Mouse (Mus musculus): ENCODE measurements around the gene Ccl24. TPM values are rescaled to one million over a fixed set of nuclear protein-coding genes. Genes with fewer than 3 reads are reported as not detected.

Gene Ccl24
- polyA plus RNA-seq, 1 experiment from 2014 or later = 0.90 TPM

- WGBS = 73% methylated on average over 4 of the region's 4 CpGs
- no peaks in the 10 kb centered on the region for H3K4me1 ChIP-seq
- no peaks in the 10 kb centered on the region for H3K27me3 ChIP-seq (ENCODE audit: poor library complexity, severe bottlenecking)
- no peaks in the 10 kb centered on the region; the same call in 1 of the 2 replicates for H3K9me3 ChIP-seq
- DNase-seq (ENCODE audit: extremely low spot score, low spot score) = no peak
- no peak overlapping the region for H3K4me3 ChIP-seq
- H3K36me3 ChIP-seq (replicated peaks) = no peaks in the 10 kb centered on the region
- H3K27ac ChIP-seq = no peak overlapping the region
These were observed 3.2 kb upstream of the Ccl24 start for GRCm38 (mm10) chr5:135576055-135576454.

GRCm38 (mm10) chr5:135568698-135569097 is 4.2 kb downstream of the Ccl24 start:
- DNase-seq (ENCODE audit: extremely low spot score, low spot score) = no peak
- no peak overlapping the region for H3K27ac ChIP-seq
- no peaks in the 10 kb centered on the region; the same call in 1 of the 2 replicates for H3K9me3 ChIP-seq
- no peaks in the 10 kb centered on the region for H3K27me3 ChIP-seq (ENCODE audit: poor library complexity, severe bottlenecking)
- no peaks in the 10 kb centered on the region for H3K36me3 ChIP-seq (replicated peaks)
- no peaks in the 10 kb centered on the region for H3K4me1 ChIP-seq
- H3K4me3 ChIP-seq = no peak overlapping the region
- 83% methylated on average over 6 of the region's 6 CpGs for WGBS

GRCm38 (mm10) chr5:135567556-135568265 is 5.1 kb downstream of the Ccl24 start:
- H3K4me1 ChIP-seq = no peaks in the 10 kb centered on the region
- no peaks in the 10 kb centered on the region; the same call in 1 of the 2 replicates for H3K9me3 ChIP-seq
- no peaks in the 10 kb centered on the region for H3K27me3 ChIP-seq (ENCODE audit: poor library complexity, severe bottlenecking)
- 91% methylated on average over 6 of the region's 6 CpGs for WGBS
- no peaks in the 10 kb centered on the region for H3K36me3 ChIP-seq (replicated peaks)
- no peak overlapping the region for H3K4me3 ChIP-seq
- DNase-seq (ENCODE audit: extremely low spot score, low spot score) = no peak
- no peak overlapping the region for H3K27ac ChIP-seq

GRCm38 (mm10) chr5:135563469-135563868 is 9.4 kb downstream of the Ccl24 start, which contains the start of gene Ccl26:
Gene Ccl26 (minus strand): TSS chr5:135563569.
- Histone ChIP-seq H3K27me3 (ENCODE audit: poor library complexity, severe bottlenecking) (no peaks in the 10 kb centered on the region), H3K36me3 (replicated peaks) (no peaks in the 10 kb centered on the region), H3K9me3 (no peaks in the 10 kb centered on the region), H3K27ac (no peak within 1 kb of the TSS), H3K4me1 (no peaks in the 10 kb centered on the region), H3K4me3 (no peak within 1 kb of the TSS)
- 96% methylated on average over 3 of the region's 3 CpGs for WGBS
- DNase-seq (ENCODE audit: extremely low spot score, low spot score) = no peak

GRCm38 (mm10) chr5:135557671-135558070 is 15.2 kb downstream of the Ccl24 start:
- Histone ChIP-seq H3K9me3 (no peaks in the 10 kb centered on the region), H3K27me3 (ENCODE audit: poor library complexity, severe bottlenecking) (no peaks in the 10 kb centered on the region), H3K4me1 (no peaks in the 10 kb centered on the region), H3K36me3 (replicated peaks) (no peaks in the 10 kb centered on the region), H3K27ac (no peak overlapping the region), H3K4me3 (no peak overlapping the region)
- DNase-seq (ENCODE audit: extremely low spot score, low spot score) = no peak
- WGBS = 82% methylated on average over 3 of the region's 3 CpGs

GRCm38 (mm10) chr5:135557051-135557450 is 15.8 kb downstream of the Ccl24 start:
- H3K4me1 ChIP-seq = no peaks in the 10 kb centered on the region
- H3K27ac ChIP-seq = no peak overlapping the region
- H3K4me3 ChIP-seq = no peak overlapping the region
- H3K36me3 ChIP-seq (replicated peaks) = no peaks in the 10 kb centered on the region
- no peaks in the 10 kb centered on the region for H3K9me3 ChIP-seq
- DNase-seq (ENCODE audit: extremely low spot score, low spot score) = no peak
- H3K27me3 ChIP-seq (ENCODE audit: poor library complexity, severe bottlenecking) = no peaks in the 10 kb centered on the region
- 46% methylated on average over 4 of the region's 4 CpGs for WGBS

GRCm38 (mm10) chr5:135556259-135556658 is 16.6 kb downstream of the Ccl24 start:
- H3K36me3 ChIP-seq (replicated peaks) = no peaks in the 10 kb centered on the region
- no peak overlapping the region for H3K4me3 ChIP-seq
- 93% methylated on average over 3 of the region's 4 CpGs for WGBS
- no peak overlapping the region for H3K27ac ChIP-seq
- H3K4me1 ChIP-seq = no peaks in the 10 kb centered on the region
- no peaks in the 10 kb centered on the region for H3K27me3 ChIP-seq (ENCODE audit: poor library complexity, severe bottlenecking)
- H3K9me3 ChIP-seq = no peaks in the 10 kb centered on the region
- DNase-seq (ENCODE audit: extremely low spot score, low spot score) = no peak

- H3K27ac ChIP-seq = no peak overlapping the region
- DNase-seq (ENCODE audit: extremely low spot score, low spot score) = no peak
- H3K9me3 ChIP-seq = no peaks in the 10 kb centered on the region
- H3K27me3 ChIP-seq (ENCODE audit: poor library complexity, severe bottlenecking) = peaks cover 6% of the 10 kb centered on the region
- 78% methylated on average over 3 of the region's 3 CpGs for WGBS
- H3K36me3 ChIP-seq (replicated peaks) = no peaks in the 10 kb centered on the region
- H3K4me1 ChIP-seq = no peaks in the 10 kb centered on the region
- H3K4me3 ChIP-seq = no peak overlapping the region
These were observed 21.3 kb downstream of the Ccl24 start for GRCm38 (mm10) chr5:135551591-135551990.

- WGBS = 28% methylated on average over 3 of the region's 3 CpGs
- no peak for DNase-seq (ENCODE audit: extremely low spot score, low spot score)
- Histone ChIP-seq H3K36me3 (replicated peaks) (no peaks in the 10 kb centered on the region), H3K9me3 (no peaks in the 10 kb centered on the region), H3K4me3 (no peak overlapping the region), H3K27ac (no peak overlapping the region), H3K27me3 (ENCODE audit: poor library complexity, severe bottlenecking) (peaks cover 13% of the 10 kb centered on the region), H3K4me1 (peaks cover 2% of the 10 kb centered on the region)
These were observed 21.9 kb downstream of the Ccl24 start for GRCm38 (mm10) chr5:135550910-135551309.

GRCm38 (mm10) chr5:135547990-135548389 is 24.9 kb downstream of the Ccl24 start:
- DNase-seq (ENCODE audit: extremely low spot score, low spot score) = no peak
- no peak overlapping the region for H3K27ac ChIP-seq
- H3K4me3 ChIP-seq = no peak overlapping the region
- no peaks in the 10 kb centered on the region for H3K36me3 ChIP-seq (replicated peaks)
- H3K4me1 ChIP-seq = peaks cover 24% of the 10 kb centered on the region
- H3K9me3 ChIP-seq = no peaks in the 10 kb centered on the region
- peaks cover 28% of the 10 kb centered on the region for H3K27me3 ChIP-seq (ENCODE audit: poor library complexity, severe bottlenecking)
- WGBS = 91% methylated on average over 2 of the region's 2 CpGs

GRCm38 (mm10) chr5:135544865-135545797 is 27.7 kb downstream of the Ccl24 start, which contains the start of gene Hip1:
Gene Hip1 (minus strand): TSS chr5:135545120.
- Histone ChIP-seq H3K4me3 (peak within 1 kb of the TSS; percentile 84), H3K36me3 (replicated peaks) (no peaks in the 10 kb centered on the region), H3K27me3 (ENCODE audit: poor library complexity, severe bottlenecking) (peaks cover 28% of the 10 kb centered on the region), H3K4me1 (peaks cover 24% of the 10 kb centered on the region), H3K9me3 (no peaks in the 10 kb centered on the region), H3K27ac (peak within 1 kb of the TSS; percentile 87)
- DNase-seq (ENCODE audit: extremely low spot score, low spot score) = peak; percentile 97
- under 1% methylated on average over 46 of the region's 46 CpGs for WGBS

- Histone ChIP-seq H3K36me3 (replicated peaks) (no peaks in the 10 kb centered on the region), H3K27me3 (ENCODE audit: poor library complexity, severe bottlenecking) (peaks cover 28% of the 10 kb centered on the region), H3K9me3 (no peaks in the 10 kb centered on the region), H3K27ac (peak overlapping the region; percentile 85), H3K4me3 (peak overlapping the region; percentile 84), H3K4me1 (peaks cover 24% of the 10 kb centered on the region)
- no peak for DNase-seq (ENCODE audit: extremely low spot score, low spot score)
- WGBS = 9% methylated on average over 15 of the region's 15 CpGs
These were observed 28.8 kb downstream of the Ccl24 start for GRCm38 (mm10) chr5:135544032-135544558.

All from forebrain, embryonic 10.5 days (tissue).